Mouse (Mus musculus) mesoderm, embryonic 11.5 days (tissue): ENCODE results near the gene Zfp583.
"Not testable (repeated sequence)": the region's sequence is repeated elsewhere in the genome, so short reads cannot be mapped to it uniquely, and the experiment has no call there.

Source experiments
- DNase-seq: peaks from one replicate; pipeline ENCODE4 v3.0.0-alpha.2; 2012; ENCODE audit warnings: low read depth, low spot score

Zfp583 gene

DNA sequence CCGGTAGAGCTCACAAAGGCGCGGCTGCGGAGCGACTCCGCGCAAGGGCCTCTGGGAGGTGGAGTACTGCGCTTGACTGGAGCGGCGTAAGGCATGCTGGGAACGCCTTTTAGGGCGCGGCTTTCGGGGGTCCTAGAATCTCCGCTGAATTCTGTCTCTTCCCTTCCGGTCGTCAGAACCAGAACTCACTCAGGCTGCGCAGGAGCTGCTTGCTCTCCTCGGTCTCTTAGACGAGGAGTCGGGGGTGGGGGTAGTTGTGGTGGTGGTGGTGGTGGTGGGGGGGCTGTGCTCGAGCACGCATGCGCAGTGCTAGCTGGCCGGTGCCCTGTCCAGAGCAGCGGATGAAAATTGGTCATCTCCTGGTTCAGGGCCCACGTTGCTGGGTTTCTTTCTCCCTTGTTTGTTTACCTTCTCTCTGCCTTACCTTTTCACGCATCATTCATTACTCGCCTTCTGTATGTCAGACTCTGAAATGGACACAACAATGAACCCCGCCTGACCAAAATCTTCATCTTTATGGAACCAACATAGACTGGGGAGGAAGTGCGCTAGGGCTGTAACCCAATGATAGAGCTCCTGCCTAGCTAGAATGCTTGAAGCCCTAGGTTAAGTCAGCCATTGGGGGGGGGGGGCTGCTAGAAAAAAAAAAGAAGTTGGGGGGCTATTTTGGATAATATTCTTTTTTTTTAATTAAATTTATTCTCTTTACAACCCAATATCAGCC is at the start of gene Zfp583:
Gene Zfp583, minus strand, starts transcription at position 53 of the 724 bp plus-strand sequence.
- DNase-seq: peak; percentile 92

DNA sequence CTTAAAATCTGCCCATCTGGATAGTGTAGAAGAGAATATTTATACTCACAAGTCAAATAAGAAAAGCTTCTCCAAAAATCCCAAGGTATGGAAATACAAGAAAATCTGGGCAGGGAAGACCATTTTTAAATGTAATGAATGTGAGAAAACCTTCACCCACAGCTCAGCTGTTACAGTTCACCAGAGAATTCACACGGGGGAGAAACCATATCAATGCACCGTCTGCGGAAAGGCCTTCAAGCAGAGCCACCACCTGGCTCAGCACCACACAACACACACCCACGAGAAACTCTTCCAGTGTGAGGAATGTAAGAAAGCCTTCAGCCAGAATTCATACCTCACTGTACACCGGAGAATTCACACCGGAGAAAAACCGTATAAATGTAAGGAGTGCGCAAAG is 47.4 kb upstream of the Zfp583 start:
- no peak for DNase-seq

DNA sequence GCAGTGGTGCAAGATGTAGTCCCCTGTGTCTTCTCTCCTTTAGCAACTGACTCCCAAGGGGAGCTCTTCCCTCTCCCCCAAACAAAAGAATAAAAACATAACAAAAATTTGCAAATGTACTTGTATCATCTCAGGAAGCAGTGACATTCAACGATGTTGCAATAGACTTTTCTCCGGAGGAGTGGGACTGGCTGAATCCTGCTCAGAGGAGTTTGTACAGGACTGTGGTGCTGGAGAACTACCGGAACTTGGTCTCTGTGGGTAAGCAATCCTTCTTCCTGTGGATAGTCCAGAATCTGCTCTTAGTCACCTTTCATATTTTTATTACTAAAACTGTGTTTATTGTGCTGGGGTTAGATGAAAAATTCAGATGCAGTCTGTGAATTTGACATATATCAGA is 41.9 kb upstream of the Zfp583 start:
- no peak for DNase-seq

DNA sequence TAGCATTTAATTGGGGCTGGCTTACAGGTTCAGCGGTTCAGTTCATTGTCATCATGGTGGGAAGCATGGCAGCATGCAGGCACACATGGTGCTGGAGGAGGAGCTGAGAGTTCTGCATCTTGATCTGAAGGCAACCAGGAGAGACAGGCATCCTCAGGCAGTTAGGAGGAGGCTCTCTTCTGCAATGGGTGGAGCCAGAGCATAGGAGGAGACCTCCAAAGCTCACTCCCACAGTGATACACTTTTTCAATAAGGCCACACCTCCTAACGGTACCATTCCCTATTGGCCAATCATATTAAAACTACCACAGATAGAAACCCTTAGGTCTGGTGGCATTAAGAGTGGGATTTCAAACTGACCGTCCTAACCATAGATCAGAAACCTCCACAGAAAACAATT is 38.4 kb upstream of the Zfp583 start:
- DNase-seq: no peak

DNA sequence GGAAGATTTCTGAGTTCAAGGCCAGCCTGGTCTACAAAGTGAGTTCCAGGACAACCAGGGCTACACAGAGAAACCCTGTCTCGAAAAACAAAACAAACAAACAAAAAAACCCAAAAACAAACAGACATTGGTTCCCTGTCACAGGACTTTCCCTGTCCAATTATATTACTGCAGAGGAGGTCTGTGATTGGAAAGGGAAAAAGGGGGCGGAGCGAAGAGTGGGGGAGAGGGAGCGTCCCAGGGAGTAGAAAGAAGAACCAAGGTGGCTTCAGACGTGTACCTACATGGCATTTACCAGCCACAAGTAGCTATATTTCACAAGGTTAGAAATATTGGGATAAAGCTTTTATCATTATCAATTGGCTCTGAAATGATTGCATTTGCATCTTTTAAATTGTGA is 37.1 kb upstream of the Zfp583 start:
- DNase-seq: not testable (repeated sequence)

DNA sequence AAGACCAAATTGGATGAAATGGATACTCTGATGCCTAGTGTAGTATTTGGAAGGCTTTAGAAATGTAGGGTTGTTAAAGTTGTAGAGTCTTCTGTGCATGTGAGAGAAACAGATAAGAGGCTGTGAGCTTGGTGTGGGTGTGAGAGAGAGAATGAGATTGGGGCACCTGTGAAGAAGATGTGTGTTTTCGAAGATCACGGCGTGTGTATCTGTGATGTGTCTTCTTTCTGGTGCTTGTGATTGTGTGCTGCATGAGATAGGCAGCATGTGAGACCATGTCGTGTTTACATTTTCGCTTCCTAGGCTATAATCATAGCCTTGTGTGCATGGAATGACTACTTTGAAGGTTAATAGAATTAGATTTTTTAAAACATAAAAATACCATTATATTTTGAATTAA is 36.1 kb upstream of the Zfp583 start:
- DNase-seq: no peak

DNA sequence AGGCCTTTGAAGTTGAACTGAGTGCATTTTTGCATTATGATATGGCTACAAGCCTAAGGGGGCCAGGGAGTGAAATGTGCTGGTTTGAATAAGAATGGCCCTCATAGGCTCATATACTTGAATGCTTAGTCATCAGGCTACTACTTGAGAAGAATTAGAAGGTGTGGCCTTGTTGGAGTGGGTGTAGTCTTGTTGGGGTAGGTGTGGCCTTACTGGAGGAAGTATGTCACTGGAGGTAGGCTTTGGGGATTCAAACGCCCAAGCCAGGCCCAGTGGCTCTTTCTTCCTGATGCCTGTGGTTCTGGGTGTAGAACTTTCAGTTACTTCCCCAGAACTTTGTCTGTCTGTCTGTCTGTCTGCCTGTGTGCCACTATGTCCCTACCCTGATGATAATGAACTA is 33.7 kb upstream of the Zfp583 start:
- no peak for DNase-seq

DNA sequence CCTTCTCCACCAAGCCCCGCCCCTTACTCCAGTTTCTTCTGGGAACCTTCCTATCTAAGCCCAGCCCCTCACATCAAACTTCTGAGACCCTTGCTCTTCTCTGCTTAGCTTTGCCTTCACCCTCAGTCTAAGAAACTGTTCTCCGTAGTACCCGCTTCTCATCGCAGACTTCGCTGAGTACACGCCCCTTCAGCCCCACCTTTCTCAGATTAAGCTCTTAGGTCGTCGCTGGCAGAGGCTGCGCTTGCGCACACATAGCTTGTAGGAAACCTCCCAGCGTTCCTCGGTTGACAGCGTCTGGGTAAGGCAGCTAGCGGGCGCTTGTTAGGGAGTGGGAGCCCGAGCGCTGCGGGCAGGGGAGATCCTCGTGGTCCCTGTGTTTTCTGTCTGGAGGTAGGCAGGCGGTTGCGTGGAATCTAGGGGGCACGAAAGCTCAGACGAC is 32.0 kb upstream of the Zfp583 start, which contains the start of gene Zfp78:
Gene Zfp78, plus strand, starts transcription at position 234 of the 442 bp plus-strand sequence.
- peak; percentile 94 for DNase-seq

DNA sequence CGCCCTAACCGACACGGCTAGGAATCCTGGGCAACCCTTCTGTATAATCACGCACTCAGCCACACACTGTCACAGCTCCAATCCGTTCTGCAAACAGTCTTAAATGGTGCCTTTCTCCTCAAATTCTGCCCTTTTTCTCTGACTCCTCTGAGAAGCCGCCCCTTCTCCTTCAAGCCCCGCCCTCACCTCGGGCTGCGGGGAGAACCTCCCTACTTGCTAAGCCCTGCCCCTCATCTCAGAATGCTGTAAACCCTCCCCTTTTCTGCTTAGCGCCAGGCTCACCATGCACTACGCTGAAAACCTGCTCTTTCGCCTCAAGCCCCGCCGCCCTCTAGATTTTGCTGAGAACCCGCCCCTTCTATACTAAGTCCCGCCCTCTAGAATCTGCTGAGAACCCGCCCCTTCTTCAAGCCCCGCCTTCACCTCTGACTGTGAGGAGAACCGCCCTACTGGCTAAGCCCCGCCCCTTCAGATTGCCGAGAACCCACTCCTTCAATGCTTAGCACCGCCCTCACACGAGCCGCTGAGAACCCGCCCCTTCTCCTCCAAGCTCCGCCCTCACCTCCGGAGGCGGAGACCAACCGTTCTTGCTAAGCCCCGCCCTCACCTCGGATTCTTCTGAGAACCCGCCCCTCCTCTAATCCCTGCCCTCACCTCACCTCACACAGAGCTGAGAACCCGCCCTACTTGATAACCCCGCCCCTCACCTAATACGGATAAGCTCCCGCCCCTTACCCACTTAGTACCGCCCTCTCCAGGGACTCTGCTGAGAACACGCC is 31.4 kb upstream of the Zfp583 start:
- peak; percentile 98 for DNase-seq

DNA sequence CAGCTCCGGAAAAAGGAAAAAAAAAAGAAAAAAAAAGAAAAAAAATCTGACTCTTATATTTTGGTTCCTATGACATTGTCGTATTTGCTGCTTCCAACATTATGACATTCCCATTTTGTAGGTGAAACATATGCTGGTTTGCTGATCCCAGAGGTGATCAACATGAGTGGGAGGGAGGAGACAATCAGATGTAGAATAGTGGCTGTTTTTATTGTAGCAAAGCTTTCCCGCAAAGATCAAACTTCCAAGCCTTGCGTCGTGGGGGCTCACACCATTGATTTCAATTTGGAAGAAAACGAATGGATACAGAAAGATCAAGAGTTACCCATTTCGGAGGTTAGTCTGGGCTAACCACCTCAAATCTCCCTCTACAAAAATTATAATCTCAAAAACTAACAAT is 30.7 kb upstream of the Zfp583 start:
- no peak for DNase-seq

DNA sequence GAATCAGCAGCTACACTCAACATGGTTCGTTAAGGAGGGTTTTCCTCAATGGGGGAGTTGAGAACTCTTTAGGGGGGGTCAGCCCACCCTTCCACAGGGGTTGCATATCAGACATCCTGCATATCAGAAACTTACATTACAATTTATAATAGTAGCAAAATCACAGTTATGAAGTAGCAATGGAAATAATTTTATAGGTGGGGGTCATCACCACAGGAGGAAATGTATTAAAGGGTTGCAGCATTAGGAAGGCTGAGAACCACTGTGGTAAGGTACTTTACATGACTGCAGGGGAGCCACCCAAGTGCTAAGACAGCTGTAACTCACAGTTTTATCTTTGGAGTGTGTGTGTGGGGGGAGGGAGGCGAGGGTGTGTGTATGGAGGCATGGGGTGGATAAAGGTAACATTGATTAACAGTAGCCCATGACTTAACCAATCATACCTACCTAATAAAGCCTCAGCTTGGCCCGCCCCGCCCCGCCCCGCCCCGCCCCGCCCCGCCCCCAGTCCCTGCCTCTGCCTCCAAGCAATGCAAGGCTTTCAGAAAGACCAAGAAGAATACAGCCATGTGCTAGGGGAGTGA is 29.5 kb upstream of the Zfp583 start:
- DNase-seq: no peak

DNA sequence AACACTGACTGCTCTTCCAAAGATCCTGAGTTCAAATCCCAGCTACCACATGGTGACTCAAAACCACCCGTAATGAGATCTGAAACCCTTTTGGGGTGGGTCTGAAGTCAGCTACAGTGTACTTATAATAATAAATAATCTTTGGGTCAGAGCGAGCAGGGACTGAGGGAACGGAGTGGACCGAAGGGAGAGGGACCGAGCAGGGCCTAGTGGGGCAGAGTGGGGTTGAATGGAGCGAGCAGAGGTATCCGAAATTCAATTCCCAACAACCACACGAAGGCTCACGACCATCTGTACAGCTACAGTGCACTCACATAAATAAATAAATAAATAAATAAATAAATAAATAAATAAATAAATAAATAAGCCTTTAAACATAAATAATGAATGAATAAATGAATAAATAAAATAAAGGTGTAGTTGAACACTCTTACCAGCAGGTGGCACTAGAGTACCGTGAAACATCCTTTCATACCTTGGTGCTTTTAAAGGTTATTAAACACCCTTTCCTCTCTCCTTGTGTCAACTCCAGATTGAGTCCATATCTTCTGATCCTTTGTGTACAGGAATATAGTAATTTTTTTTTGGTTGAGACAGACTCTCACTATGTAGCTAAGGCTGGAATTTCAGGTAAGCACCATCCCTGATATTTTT is 28.0 kb upstream of the Zfp583 start:
- peak; percentile 87 for DNase-seq

DNA sequence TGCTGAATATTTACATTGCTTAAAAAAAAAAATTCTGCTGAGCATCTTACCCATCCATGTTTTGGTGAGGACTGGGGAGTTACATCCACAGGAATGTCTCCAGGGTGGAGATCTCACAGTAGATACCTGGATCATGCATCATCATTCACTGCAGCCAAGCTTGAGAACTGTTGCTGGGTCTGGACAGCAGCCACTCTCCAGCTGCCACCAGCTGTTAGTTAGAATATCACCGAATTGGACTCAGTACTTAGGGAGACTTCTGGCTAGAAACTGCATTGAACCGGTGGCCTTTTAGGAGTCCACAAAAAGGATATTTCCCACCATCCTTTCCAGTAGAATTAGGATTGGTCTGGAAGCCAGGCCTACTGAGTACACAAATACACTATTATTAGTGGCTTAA is 27.0 kb upstream of the Zfp583 start:
- no peak for DNase-seq

DNA sequence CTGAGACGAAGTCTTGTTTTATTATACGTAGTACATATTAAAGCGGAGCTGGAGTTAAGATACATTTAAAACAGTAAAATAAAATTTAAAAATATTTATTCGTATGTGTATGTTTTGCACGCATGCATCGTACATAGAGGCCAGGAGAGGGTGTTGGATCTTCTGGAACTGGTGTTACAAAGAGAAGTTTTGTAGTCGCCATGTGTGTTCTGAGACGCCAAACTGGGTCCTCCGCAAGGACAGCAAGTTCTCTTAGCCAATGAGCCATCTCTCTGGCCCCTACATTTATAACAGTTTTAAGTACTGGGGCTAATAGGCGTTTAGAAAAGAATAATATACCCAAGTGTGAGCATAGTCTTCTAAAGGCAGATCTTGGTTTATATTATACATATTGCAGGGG is 13.0 kb upstream of the Zfp583 start:
- DNase-seq: no peak

DNA sequence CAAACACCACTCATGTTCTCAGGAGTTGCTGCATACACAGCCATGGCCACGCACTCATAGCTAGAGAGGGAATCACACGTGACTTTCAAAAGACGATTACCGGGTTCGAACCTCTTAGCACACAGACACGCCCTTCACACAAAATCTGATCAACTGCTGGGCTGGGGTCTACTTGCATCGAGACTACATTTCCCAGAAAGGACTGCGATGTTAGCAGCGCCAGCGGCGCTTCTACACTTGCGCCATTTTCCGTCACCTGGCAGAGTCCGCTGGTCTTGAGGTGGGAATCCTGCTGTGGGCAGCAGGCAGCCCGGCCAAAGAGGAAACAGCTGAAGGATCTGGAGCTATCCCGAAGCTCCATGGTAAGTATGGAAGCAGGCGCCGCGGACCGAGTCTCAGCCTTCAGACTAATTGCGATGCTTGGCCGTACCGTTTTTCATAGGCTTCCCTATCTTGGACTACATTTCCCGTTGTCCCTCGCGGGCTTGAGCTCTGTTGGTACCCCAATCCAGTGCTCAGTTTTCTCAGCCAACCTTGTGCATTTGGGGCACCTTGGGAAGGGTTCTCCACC is 12.5 kb upstream of the Zfp583 start, which contains the start of gene Gm3854:
Gene Gm3854, plus strand, starts transcription at position 259 of the 571 bp plus-strand sequence.
- DNase-seq: peak; percentile 83

DNA sequence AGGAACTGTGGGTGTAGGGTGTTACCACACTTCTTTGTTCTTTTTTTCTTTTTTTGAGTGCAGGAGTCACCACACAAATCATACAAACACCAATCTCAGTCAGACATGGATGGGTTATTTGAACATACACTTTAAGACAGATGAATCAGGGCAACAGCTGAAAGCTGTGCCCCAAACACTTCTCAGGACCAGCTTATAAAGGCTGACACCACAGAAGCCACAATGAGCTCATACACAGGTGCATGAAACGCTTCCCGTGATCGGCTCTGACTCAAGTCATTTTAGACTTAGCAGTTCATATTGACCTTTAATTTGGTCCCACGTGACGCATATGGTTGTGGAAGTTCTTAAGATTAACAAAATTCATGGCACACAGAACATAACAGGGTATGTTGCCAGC is 8.8 kb upstream of the Zfp583 start:
- DNase-seq: no peak

DNA sequence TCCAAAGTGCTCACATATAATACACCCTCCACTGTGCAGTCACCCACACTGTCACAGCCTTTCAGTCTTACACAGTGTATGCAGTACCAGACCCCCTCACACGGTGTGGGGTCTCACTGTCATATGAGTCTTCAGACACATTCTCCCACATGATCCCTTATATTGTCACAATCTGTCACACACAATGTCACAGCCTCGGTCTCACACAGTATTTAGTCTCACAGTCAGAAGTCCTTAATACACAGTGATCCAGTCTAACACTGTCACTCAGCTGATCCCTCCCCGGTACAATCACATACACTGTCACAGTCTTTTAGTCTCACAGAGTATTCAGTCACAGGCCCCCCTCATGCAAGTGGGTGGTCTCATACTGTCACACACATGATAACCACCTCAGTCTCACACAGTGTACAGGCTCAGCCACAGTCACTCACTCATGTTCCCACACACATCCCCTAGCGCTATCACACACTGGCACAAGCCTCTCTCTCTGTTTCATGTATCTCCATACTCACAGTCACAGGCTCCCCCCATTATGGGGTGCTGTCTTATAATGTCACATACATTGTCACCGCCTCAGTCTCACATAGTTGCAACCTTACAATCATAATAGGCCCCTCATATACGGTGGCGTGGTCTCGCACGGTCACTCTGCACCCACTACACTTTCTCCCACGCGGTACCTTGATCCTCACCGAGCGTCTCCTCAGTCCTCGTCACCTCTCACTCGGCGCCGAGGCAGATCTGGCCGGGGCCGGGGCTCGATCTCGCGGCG is 440 bp downstream of the Zfp583 start:
- peak; percentile 10 for DNase-seq

DNA sequence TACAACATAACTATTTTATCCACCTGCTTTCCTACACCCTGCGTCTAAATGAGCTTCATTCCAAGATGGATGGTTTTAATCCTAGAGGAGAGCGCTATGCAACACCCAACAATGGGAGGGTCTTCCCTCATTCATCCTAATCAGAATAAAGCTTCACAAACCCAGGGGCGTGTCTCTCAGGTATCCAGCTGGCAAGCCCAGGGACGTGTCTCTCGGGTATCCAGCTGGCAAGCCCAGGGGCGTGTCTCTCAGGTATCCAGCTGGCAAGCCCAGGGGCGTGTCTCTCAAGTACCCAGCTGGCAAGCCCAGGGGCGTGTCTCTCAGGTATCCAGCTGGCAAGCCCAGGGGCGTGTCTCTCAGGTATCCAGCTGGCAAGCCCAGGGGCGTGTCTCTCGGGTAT is 30.3 kb downstream of the Zfp583 start:
- DNase-seq: not testable (repeated sequence)

DNA sequence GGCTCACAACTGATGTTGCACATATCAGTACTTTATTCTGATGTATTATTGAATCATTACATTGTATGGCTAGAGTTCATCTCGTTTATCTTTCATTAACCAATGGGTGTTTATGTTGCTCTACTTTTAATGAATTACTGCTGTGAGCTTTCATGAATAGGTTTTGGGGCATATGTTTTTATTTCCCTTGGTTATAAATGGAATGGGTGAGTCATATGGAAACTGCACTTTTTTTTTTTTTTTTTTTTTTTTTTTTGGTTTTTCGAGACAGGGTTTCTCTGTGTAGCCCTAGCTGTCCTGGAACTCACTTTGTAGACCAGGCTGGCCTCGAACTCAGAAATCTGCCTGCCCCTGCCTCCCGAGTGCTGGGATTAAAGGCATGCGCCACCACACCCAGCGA is 40.0 kb downstream of the Zfp583 start:
- not testable (repeated sequence) for DNase-seq

DNA sequence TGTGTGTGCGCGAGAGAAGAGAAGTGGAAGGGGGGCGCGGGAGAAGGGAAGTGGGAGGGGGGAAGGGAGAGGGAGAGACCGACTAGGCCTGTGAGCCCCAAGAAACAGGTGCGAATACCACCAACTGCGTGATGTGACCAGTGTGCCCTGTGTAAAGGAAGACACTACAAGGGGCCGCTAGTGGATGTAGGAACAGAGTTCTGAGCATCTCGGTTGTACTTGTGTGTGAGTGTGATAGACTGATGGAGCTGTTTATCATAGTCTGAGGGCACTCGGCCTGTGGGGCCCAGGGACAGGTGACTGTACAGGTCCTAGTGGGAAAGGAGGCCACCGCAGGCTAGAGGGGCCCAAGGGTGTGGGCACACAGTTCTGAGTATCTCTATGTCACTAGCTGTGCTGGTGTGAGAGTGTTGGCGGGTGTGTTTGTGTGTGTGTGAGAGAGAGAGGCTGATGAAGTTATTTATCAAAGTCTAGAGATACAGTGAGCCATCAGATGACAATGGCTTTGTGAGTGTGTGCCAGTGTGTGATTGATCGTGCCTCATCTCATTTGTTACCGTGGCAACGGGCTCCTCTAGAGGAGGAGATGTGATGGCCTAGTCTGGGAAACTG is 44.1 kb downstream of the Zfp583 start:
- DNase-seq: peak; percentile 60
